Mouse (Mus musculus) intestine, embryonic 16.5 days (tissue): ENCODE results near the gene Olfr186. TPM values are rescaled to one million over a fixed set of nuclear protein-coding genes. Genes with fewer than 3 reads are reported as not detected.

Experiments
- ATAC-seq: fragments of 200-750 bp; cut with Nextera tagmentation; 2 replicates; pipeline ENCODE4 v1.8.0; 2017; ENCODE audit warnings: moderate TSS enrichment, moderate library complexity
- H3K27ac ChIP-seq: fragments of 300-500 bp; sonication (generic); 2 replicates; pipeline ENCODE4 v1.5.1; 2014; ENCODE audit warnings: mild to moderate bottlenecking, low read length
- H3K27me3 ChIP-seq: fragments of 300-500 bp; sonication (generic); replicated peaks from 2 replicates; pipeline ENCODE4 v1.6.1; 2014; ENCODE audit warnings: low read length, control low read depth, mixed read lengths; ENCODE audit not compliant: control insufficient read depth, insufficient read depth
- H3K36me3 ChIP-seq: fragments of 300-500 bp; sonication (generic); 2 replicates; pipeline ENCODE4 v1.6.1; 2014; ENCODE audit warnings: low read length, control low read depth; ENCODE audit not compliant: control insufficient read depth, insufficient read depth
- H3K4me1 ChIP-seq: fragments of 300-500 bp; sonication (generic); 2 replicates; pipeline ENCODE4 v1.6.1; 2014; ENCODE audit warnings: low read length, control low read depth, mixed read lengths; ENCODE audit not compliant: control insufficient read depth, insufficient read depth
- H3K4me2 ChIP-seq: fragments of 300-500 bp; sonication (generic); 2 replicates; pipeline ENCODE4 v1.6.1; 2014; ENCODE audit warnings: low read depth, low read length, control low read depth
- H3K4me3 ChIP-seq: fragments of 300-500 bp; sonication (generic); 2 replicates; pipeline ENCODE4 v1.5.1; 2014; ENCODE audit warnings: mild to moderate bottlenecking, low read length
- H3K9ac ChIP-seq: fragments of 300-500 bp; sonication (generic); 2 replicates; pipeline ENCODE4 v1.6.1; 2014; ENCODE audit warnings: low read depth, low read length
- H3K9me3 ChIP-seq: fragments of 300-500 bp; sonication (generic); 2 replicates; pipeline ENCODE4 v1.6.1; 2016; ENCODE audit warnings: low read length, control low read depth; ENCODE audit not compliant: control insufficient read depth
- WGBS: fragments of 180-500 bp; shearing (Covaris S2); extraction: QIAGEN DNeasy Blood & Tissue Kit; methylation state at CpG from one replicate; pipeline ENCODE4 v1.1.7; 2014; 5-methylcytosine and 5-hydroxymethylcytosine counted together
- polyA plus RNA-seq: library from polyadenylated mRNA; unstranded; fragments of >200 nt; fragmentation: Nextera tagmentation; extraction: Ambion mirVana; gene quantifications from 2 replicates; pipeline ENCODE4 v1.2.1, GENCODE M21; 2015

The Olfr186 gene
- polyA plus RNA-seq, 1 experiment from 2014 or later = not detected

DNA sequence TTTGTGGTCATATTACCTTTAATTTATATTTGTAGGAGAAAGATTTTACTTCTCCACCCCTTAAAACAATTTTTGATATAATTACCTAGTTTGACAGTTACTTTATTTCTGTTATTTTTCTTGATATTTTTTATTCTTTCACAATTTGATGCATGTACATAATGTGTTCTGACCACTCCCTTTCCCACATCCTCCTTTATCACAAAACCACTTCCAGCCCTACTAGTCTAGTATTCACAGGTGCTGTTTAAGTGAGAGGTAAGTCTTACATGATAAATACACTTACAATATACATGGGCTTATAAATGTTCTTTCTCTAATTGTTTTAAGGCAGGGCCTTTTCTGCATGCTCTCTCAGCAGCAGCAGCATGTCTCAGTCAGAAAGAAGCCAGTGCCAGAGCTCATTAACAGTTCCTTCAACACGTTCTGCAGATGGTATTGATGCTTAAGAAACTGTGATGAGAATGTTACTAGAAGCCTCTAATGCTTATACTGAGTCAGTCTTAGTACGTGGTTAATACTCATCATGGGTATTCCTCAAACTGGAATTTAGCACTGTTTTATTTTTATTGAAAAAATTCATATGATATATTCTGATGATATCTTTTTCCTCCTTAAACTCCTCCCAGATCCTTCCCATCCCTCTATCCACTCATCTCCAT lies 16.6 kb downstream of the Olfr186 start:
- 68% methylated on average over 2 of the region's 2 CpGs for WGBS
- Histone ChIP-seq H3K36me3 (no peaks in the 10 kb centered on the region), H3K27ac (no peak overlapping the region), H3K9me3 (no peaks in the 10 kb centered on the region), H3K27me3 (no peaks in the 10 kb centered on the region), H3K9ac (no peak overlapping the region), H3K4me1 (no peaks in the 10 kb centered on the region), H3K4me2 (no peak overlapping the region), H3K4me3 (no peak overlapping the region)
- no peak for ATAC-seq

DNA sequence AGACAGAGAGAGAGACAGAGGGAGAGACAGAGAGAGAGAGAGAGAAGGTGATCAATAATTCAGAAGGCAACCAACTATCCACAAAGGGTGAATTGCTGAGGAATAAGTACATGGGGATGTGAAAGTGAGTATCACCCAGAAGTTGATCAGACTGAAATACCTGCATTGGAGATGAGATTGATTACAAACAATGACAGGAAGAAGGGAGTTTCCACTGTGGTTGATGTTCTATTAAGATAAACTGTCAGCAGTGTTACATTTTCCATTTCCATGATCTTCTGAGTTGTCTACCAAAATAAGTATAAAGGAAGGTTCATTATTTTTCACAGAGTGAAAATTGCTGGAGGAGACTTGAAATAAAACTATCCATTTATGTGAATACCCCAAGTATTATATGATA lies 22.9 kb downstream of the Olfr186 start:
- Histone ChIP-seq H3K27ac (no peak overlapping the region), H3K9me3 (no peaks in the 10 kb centered on the region), H3K27me3 (no peaks in the 10 kb centered on the region), H3K4me1 (no peaks in the 10 kb centered on the region), H3K4me3 (no peak overlapping the region), H3K4me2 (no peak overlapping the region), H3K36me3 (no peaks in the 10 kb centered on the region), H3K9ac (no peak overlapping the region)
- no peak for ATAC-seq

DNA sequence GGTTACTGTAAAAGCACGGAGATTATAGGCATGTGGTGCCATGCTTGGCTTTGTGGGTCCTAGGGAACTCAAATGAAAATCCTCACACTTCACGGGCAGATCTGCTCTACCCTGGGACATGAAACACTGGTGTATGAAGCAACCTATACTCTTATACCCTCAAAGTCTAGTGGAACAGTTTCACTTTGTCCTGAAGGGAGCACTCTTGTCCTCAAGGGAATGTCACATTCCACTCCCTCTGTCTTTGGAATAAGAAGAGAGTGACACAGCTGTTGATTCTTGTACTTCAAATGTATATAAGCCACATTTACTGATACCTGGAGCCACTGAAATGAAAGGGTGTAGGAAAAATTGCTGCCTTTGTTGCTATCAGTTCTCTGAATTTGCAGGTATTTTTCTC lies 35.0 kb downstream of the Olfr186 start, which contains the start of gene Olfr183:
Gene Olfr183 (plus strand): TSS at position 301 of the 400 bp plus-strand sequence.
- no peak within 1 kb of the TSS for H3K9ac ChIP-seq
- no peaks in the 10 kb centered on the region for H3K36me3 ChIP-seq
- no peak for ATAC-seq
- no peak within 1 kb of the TSS for H3K4me2 ChIP-seq
- H3K4me3 ChIP-seq = no peak within 1 kb of the TSS
- no peaks in the 10 kb centered on the region for H3K27me3 ChIP-seq
- no peaks in the 10 kb centered on the region for H3K4me1 ChIP-seq
- H3K9me3 ChIP-seq = no peaks in the 10 kb centered on the region
- WGBS = 67% methylated on average over 2 of the region's 2 CpGs
- no peak within 1 kb of the TSS for H3K27ac ChIP-seq

Other genes with a start within 250 kb of the Olfr186 start
- gene Olfr173, start 230.0 kb downstream of the Olfr186 start, polyA plus RNA-seq = not detected in 2 replicates
- gene Olfr175-ps1, start 203.5 kb downstream of the Olfr186 start, polyA plus RNA-seq = not detected in 2 replicates
- gene Olfr177, start 155.5 kb downstream of the Olfr186 start, polyA plus RNA-seq = not detected in 2 replicates
- gene Olfr178, start 138.2 kb downstream of the Olfr186 start, polyA plus RNA-seq = not detected in 2 replicates
- gene Olfr181, start 101.5 kb downstream of the Olfr186 start, polyA plus RNA-seq = not detected in 2 replicates
- gene Olfr180, start 100.9 kb downstream of the Olfr186 start, polyA plus RNA-seq = not detected in 2 replicates
- gene Olfr183, start 34.9 kb downstream of the Olfr186 start, polyA plus RNA-seq = not detected in 2 replicates
- gene Olfr187, start 9.5 kb upstream of the Olfr186 start, polyA plus RNA-seq = not detected in 2 replicates
- not detected in 2 replicates for gene Olfr190, start 47.7 kb upstream of the Olfr186 start, polyA plus RNA-seq
- gene Olfr191, start 59.5 kb upstream of the Olfr186 start, polyA plus RNA-seq = not detected in 2 replicates
- gene Olfr193, start 81.6 kb upstream of the Olfr186 start, polyA plus RNA-seq = not detected in 2 replicates
- not detected in 2 replicates for gene Olfr194, start 90.8 kb upstream of the Olfr186 start, polyA plus RNA-seq
- not detected in 2 replicates for gene Olfr195, start 116.8 kb upstream of the Olfr186 start, polyA plus RNA-seq
- not detected in 2 replicates for gene Olfr196, start 140.2 kb upstream of the Olfr186 start, polyA plus RNA-seq
- not detected in 2 replicates for gene Olfr198, start 173.2 kb upstream of the Olfr186 start, polyA plus RNA-seq
- not detected in 2 replicates for gene Olfr199, start 189.5 kb upstream of the Olfr186 start, polyA plus RNA-seq
- not detected in 2 replicates for gene Olfr201, start 242.3 kb upstream of the Olfr186 start, polyA plus RNA-seq